Mouse (Mus musculus): ENCODE data around the gene BC067074. TPM values are rescaled to one million over a fixed set of nuclear protein-coding genes. Genes with fewer than 3 reads are reported as not detected.

Gene BC067074
- total RNA-seq, 1 experiment from 2014 or later, result not detected

DNA sequence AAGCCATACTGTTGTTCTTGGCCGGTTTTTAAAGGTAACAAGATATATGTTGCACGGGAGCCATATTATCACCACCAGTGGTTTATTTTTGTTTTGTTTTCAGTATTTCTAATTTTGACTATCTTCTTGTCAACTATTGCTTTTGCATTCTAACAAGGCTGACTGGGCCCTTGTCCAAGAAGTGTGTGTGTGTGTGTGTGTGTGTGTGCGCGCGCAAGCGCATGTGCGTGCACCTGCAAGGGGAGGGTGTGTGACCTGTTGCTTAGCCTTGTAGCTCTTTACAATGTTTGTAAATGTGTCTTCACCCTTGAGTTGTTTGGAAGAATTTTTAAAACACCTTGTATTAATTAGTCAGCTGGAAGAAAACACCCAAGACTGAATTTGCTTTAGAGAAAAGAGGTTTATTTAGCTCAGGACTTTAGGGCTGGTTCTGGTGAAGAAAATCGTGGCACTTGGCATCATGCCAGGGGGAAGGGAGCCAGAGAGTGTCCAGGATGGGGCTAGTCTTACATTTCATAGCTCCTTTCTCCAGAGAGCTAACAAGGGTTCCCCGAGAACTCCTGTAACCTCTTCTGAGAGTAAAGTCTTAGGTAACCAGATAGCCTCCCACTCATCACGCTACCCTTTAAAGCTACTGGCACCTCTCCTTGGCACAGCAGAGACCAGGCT is 3.0 kb downstream of the BC067074 start:
- ATAC-seq (ENCODE audit: extremely low read depth, insufficient number of reproducible peaks, low FRiP score, poor library complexity, severe bottlenecking), result no peak

DNA sequence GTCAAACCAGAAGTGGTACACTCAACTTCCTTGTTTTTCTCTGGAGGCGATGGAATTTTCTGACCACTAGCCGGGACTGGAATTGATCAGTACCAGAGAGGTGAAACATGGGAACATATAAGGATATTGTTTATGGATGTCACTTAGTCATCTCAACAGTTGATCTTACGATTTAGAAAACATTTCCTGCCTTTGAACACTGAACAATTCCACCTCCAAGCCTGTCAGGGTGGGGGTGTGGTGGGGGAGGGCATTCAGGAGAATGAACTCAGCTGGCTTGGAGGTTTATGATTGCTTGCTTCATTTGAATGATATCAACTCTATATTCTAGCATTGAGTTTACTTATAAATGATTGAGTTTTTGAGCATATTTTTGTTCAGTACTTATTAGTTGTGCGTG is 13.6 kb downstream of the BC067074 start:
- ATAC-seq (ENCODE audit: extremely low read depth, insufficient number of reproducible peaks, low FRiP score, poor library complexity, severe bottlenecking), result no peak

DNA sequence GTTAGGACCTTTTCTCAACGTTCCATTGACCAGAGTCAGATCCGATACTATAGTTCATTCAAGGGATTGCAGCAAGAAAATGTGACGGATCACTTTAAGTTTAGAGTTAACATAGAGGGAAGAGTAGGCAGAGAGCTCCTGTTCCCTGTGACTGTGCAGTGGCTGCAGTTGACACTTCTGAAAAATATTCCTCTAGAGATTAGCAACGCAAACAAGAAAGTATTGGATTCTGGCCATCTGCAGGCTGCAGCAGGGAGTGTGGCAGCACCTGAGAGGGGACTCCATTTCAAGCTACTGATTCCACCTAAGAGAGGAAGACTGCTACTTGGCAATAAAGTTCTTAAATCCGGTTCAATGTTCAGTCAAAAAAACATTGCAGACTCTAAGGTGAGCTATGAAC is 26.6 kb downstream of the BC067074 start:
- ATAC-seq (ENCODE audit: extremely low read depth, insufficient number of reproducible peaks, low FRiP score, poor library complexity, severe bottlenecking), result no peak

DNA sequence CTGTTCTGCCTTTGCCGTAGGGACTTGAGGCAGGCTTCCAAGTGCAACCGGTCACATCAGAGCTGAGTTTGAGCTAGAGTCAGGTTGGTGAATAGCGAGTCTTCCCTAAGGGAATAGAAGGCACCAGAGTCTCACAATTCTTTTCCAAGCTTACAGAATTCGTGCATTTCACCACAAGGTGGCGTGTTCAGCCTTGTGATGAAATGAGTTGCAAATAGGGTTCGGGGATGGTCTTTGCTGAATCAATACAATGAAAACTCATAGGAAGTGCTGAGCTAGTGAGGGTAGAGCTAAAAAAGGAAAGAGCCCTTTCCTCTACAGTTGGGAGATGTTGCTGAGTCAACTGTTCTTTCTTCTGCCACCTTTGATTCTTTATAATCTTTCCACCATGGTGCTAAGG is 29.0 kb downstream of the BC067074 start:
- ATAC-seq (ENCODE audit: extremely low read depth, insufficient number of reproducible peaks, low FRiP score, poor library complexity, severe bottlenecking), result peak; percentile 72

DNA sequence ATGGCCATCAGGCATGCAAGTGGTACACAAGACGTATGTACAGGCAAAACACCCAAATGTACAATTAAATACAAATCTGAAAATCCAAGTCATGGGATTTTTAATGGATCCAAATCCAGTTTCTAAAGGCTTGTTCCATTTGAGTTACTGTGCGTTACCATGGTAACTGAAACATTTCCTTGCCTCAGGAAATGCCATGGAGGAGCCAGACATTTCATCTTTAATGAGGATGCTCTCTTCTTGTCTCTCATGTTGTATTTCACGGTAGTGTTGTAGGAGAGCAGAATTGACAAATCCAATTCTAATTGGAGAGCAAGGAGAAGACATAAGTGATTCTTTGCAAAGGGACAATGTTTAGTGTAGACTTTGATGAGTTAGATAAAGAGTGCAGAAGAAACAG is 31.3 kb downstream of the BC067074 start:
- no peak for ATAC-seq (ENCODE audit: extremely low read depth, insufficient number of reproducible peaks, low FRiP score, poor library complexity, severe bottlenecking)

DNA sequence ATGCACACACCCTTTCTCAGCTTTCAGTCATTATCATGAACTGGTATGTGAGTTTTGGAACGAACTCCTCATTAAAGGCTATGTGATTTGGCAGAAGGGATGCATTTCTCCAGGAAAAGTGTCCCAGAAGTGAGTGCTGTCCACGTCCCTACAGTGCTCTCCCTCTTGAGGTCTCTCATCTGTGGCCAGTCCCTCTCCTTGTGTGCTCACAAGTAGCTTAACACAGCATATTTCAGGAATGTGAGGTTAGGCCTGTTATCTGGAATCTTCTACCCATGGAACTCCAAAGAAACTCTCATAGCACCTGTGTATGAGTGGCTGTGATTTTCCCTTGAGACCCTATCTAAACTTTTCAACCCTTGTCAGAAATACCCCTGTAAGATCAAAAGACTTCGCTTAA is 32.7 kb downstream of the BC067074 start:
- ATAC-seq (ENCODE audit: extremely low read depth, insufficient number of reproducible peaks, low FRiP score, poor library complexity, severe bottlenecking), result no peak

DNA sequence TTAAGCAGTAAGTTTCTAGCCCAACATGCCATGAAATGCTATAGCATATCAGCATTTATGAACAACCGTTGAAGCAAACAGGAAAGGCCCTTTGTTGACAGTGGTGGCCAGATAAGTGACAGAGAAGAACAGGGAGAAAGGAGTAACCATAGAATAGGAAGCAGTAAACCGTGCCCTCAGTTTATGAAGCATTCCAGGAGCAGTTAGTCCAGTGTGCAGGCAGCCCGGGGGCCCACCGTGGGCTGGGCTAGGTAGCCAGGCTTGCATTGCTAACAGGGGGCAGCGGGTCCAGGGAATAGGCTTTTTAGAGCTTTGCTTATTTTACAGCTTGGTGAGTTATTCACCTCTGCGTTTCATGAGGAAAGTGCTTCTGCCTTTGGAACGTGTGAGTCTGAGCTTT is 39.3 kb downstream of the BC067074 start:
- no peak for ATAC-seq (ENCODE audit: extremely low read depth, insufficient number of reproducible peaks, low FRiP score, poor library complexity, severe bottlenecking)

DNA sequence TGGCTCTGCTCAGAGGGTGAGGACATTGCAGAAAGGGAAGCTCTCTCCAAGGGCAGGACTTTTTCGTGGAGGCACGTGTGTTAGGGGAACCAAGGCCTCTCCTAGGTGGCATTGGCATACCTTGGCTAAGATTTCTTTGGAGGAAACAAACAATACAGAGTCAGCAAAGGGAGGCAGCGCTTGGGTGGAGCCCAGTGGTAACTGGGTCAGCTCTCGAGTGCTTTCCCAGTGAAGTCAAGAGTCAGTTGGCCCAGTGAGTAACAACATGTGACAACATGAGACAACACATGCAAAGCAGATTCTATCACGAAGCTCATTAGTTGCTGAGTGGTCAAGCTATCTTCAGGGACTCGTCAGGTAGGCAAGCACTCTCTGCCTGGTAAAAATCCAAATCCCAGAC is 40.4 kb downstream of the BC067074 start:
- ATAC-seq (ENCODE audit: extremely low read depth, insufficient number of reproducible peaks, low FRiP score, poor library complexity, severe bottlenecking), result no peak

DNA sequence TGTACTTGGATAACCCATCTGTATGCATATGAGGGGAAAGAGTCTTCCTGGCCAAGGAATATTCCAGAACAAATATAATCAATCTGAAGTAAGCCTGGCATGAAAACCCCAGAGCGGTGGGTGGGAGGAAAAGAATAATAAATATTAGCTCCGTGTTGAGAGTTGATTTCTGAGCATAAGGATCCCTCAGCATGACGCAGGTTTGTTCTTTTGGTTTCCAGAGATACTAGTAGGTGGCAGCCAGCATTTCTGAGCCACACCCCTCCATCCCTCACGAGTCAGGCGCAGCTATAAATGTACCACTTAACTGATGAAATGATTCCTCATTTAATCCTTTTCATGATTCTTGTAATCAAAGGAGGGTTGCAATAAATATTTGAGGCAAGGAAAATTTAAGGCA is 41.0 kb downstream of the BC067074 start:
- no peak for ATAC-seq (ENCODE audit: extremely low read depth, insufficient number of reproducible peaks, low FRiP score, poor library complexity, severe bottlenecking)

DNA sequence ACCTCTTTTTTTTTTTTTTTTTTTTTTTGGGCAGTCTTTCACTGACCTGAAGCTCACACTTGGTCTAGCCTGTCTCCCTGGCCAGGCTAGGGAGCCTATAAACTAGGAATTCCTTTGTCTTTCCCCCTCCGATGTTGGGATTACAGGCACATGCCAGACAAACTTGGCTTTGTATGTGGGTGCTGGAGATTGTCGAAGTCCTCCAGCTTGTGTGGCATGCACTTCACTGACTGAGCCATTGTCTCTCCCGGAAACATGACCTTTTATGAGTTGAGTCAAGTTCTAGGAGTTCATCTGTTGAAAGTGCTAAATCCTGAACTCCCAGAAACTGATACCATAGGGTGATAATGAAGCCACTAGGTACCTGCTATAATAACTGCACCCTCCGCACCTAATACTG is 41.8 kb downstream of the BC067074 start:
- no peak for ATAC-seq (ENCODE audit: extremely low read depth, insufficient number of reproducible peaks, low FRiP score, poor library complexity, severe bottlenecking)

DNA sequence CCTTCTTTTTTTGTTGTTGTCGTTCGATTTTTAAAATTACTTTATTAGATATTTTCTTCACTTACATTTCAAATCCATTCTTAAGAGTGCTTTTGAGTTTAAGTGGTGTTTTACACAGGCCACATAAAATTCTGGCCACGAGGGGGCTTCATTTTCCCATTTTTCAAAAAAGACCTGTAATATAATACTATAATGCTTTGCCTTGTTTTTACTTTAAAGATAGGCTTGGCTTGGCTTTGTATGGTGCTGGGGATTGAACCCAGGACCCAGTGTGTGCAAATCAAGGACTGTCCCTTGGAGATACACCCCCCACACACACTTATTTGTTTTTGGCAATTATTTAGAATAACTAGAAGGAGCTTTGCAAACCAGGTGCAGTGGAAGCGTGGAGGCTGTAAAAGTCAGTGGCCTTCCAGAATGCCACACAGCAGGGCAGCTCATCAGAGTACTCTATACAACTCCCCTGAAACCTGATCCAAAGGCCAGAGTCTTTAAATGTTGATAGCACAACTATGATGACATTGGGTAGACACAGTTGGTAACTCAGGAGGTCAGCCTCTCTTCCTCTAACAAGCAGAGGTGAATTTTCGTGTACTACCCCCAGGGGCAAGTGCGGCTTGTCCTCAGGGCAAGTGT is 44.4 kb downstream of the BC067074 start:
- ATAC-seq (ENCODE audit: extremely low read depth, insufficient number of reproducible peaks, low FRiP score, poor library complexity, severe bottlenecking), result no peak

DNA sequence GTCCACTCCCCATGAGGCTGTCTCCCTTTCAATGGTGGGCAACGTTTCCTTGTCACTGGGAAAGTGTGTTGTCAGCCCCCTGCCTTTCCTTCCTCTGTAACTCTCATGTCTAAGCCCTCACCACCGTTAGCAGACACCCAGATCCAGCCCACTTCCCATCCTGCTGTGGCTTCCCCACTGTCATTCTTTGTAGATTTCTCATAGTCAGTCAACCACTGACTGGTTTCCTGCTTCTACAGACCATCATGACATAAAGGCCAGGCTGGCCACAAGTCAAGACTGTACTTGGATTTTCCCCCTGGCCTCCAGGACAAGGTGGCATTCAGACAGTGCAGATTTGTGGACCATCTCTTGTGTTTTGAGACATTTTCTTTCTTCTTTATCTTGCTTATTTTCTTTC is 47.7 kb downstream of the BC067074 start:
- no peak for ATAC-seq (ENCODE audit: extremely low read depth, insufficient number of reproducible peaks, low FRiP score, poor library complexity, severe bottlenecking)

DNA sequence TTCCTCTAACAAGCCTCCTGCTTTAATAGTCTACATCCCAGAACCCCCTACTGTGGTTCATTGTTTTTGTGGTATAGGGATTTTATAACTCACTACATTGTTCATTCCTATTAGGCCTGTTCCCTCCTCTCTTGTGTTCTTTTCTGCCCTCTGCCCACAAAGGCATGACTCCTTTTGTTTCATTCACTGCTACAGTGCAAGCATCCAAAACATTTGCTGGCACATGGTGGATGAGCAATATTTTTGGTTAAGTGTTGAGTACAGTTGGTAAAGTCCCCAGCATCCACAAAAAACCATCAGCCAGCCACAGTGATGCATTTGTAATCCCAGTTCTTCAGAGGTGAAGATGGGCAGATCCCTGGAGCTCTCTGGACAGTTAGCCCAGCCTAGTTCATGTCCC is 48.2 kb downstream of the BC067074 start:
- ATAC-seq (ENCODE audit: extremely low read depth, insufficient number of reproducible peaks, low FRiP score, poor library complexity, severe bottlenecking), result no peak

DNA sequence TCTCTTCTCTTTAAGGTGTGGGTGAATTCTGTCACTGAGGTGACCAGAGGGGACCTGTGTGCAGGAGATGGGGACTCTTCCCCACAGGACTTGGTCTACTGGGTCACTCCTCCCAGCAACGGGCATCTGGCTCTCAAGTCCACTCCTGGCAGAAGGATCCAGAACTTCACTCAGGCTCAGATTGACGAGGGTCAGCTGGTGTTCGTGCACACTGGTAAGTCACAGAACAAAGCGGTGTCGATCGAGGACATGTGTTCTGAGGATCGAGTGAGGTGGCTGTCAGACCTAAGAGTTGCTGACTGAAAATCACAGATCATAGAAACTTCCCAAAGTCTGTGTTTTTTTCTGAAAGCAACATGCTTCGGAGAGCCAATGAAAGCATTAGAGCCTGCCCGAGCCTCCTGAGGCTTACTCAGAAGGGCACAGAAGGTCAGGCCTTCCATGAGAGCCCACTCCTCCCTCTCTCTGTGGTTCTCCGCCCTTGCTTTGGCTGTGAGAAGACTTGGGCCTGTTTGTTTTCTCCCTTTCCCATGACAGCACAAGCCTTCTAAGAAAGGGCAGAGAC is 49.5 kb downstream of the BC067074 start:
- ATAC-seq (ENCODE audit: extremely low read depth, insufficient number of reproducible peaks, low FRiP score, poor library complexity, severe bottlenecking), result no peak

DNA sequence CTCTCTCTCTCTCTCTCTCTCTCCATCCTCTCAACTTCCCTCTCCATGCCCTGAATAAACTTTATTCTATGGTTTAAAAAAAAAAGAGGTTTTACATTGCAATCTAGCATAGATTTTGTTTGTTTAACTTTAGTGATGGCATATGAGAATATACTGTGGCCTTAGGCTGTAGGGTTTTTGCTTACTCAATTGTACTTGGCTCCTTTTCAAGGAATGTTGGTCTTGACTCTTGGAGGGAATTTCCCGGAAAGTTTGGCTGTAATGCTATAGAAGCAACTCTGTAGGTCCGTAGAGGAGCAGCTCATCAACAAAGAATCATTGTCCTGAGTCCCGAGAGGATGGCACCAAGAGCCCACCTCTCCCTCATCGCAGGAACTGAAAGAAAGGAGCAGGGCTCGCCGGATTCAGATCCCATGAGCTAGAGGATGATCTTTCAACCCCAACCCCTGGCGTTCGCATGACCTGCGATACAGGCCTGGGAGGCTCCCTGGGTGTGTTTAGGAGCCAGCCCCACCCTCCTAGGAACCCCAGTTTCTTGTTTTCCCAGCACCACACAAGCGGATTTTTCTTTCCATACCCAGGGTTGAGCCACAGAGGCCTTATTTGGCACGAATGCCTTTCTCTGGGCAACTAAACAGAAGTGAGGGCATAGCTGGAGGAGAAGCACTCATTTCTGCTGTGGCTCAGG is 57.9 kb downstream of the BC067074 start:
- ATAC-seq (ENCODE audit: extremely low read depth, insufficient number of reproducible peaks, low FRiP score, poor library complexity, severe bottlenecking), result no peak

DNA sequence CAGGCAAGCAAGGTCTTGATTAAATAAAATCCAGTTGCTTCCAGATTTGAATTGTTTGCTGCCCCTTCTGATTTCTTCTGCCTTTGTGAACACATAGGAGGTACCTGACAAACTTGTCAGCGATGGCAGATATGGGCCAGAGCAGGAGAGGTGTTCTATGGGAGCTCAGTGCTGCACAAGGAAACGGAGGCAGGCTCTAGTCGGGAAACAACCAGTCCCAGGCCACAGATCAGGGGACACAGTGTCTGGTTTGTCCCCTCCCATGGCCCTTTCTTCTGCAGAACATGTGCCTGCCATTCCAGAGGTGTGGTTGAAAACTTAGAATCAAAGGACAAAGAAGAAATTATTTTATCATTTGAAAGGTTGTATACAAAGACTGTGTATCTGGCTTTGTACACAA is 60.6 kb downstream of the BC067074 start:
- ATAC-seq (ENCODE audit: extremely low read depth, insufficient number of reproducible peaks, low FRiP score, poor library complexity, severe bottlenecking), result no peak

DNA sequence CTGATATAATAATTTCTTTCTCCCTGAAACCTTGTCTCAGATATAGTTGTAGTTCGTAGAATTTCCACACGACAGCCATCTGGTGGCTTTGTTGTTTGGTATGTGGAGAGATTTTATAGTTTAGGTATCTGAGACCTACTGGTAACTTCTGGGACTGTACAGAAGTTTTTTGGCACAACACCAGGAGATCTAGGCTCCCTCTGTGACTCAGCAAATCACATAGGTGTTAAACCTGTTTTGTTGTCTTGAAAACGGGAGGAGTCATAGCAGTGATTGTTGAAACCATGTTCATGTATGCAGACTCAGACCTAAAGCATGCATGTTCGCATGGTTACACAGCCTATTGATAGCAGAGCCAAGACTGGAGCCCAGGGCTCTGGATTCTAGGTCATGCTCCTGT is 61.0 kb downstream of the BC067074 start:
- ATAC-seq (ENCODE audit: extremely low read depth, insufficient number of reproducible peaks, low FRiP score, poor library complexity, severe bottlenecking), result no peak

DNA sequence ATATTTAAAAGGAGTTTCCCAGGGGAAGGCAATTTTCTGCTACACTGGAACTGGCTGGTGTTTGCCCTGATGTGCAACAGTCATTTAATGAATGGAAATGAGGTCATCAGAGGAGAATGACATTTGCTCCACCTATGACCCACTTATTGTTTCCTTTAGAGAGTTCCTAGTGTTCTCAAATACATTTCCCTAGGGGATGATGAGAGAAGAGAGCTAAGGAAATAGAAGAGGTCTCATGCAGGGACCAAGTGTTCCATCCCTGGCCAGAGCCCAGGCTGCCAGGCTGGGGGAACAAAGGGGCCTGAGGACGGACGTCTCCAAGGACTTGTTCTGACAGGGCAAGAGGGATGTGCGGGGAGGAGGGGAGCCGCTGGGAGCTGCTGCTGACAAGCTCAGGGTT is 62.1 kb downstream of the BC067074 start:
- ATAC-seq (ENCODE audit: extremely low read depth, insufficient number of reproducible peaks, low FRiP score, poor library complexity, severe bottlenecking), result no peak

DNA sequence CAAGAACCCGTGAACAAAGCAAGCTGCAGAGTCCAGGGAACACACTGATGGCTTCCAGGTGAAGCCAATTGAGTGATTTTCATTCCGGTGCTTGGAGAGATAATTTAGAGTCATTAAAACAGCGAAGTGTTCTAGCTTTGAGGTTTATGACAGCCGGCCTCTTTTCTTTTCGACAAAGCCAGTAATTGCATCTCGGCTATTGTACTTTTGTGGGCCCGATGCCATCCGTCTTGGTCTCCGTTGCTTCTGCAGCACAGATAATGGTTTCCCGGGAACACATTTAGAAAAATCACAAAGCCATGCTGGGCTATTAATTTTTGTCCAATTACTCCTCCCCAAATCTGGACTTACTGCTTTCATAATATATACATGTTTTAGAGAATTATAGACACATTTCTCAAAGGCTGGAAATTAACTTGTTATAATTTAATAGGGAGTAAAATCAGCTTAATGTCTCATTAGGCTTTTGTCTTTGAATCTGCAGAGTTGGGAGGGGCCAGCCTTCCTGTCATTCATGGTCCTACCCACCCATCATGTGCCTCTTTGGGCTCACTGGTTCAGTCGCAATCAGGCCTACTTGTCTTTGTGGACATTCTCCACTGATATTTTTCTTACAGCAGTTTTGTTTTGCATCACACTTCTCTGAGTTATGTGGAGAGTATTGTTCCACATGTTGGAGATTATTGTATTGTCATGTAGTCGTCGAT is 64.6 kb downstream of the BC067074 start:
- no peak for ATAC-seq (ENCODE audit: extremely low read depth, insufficient number of reproducible peaks, low FRiP score, poor library complexity, severe bottlenecking)

DNA sequence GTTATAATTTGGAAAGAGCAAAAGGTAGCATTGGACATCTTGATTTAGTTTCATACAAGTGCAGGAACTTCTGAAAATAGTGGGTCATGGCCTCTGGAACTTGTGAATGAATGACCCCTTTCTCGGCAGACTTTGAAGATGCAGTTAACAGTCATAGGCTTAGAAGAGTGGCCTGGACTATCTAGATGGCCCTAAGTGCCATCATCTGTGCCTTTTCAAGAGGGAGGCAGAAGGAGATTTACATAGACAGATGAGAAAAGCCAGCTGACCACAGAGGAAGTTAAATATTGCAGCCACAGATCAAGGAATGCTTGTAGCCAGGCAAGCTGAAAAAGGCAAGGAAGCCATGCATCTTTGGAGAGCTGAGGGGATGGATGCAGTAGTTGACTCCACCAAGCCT is 66.7 kb downstream of the BC067074 start:
- no peak for ATAC-seq (ENCODE audit: extremely low read depth, insufficient number of reproducible peaks, low FRiP score, poor library complexity, severe bottlenecking)
